Mouse (Mus musculus): ENCODE measurements at regions not wholly inside any gene's neighbourhood (a gene's known extent, or its start where the extent isn't known, plus 50 kb on each side); places are given as distances from the start of the nearest gene placed in this dataset.

GRCm38 (mm10) chr13:70474746-70475145 lies 162.7 kb downstream of the Ice1 start:
- no peak overlapping the region for H3K27ac ChIP-seq
- H3K27me3 ChIP-seq = no peaks in the 10 kb centered on the region
- no peaks in the 10 kb centered on the region for H3K9me3 ChIP-seq
- no peak overlapping the region for H3K4me3 ChIP-seq
- WGBS = 90% methylated on average over 4 of the region's 4 CpGs
- ATAC-seq (ENCODE audit: low FRiP score, low read depth) = no peak
- H3K4me1 ChIP-seq = no peaks in the 10 kb centered on the region
- H3K36me3 ChIP-seq = no peaks in the 10 kb centered on the region
- H3K9ac ChIP-seq = no peak overlapping the region
- no peak overlapping the region for H3K4me2 ChIP-seq (replicated peaks)

- Histone ChIP-seq H3K36me3 (no peaks in the 10 kb centered on the region), H3K27me3 (no peaks in the 10 kb centered on the region), H3K4me2 (replicated peaks) (no peak overlapping the region), H3K4me3 (no peak overlapping the region), H3K27ac (no peak overlapping the region), H3K9me3 (no peaks in the 10 kb centered on the region), H3K9ac (no peak overlapping the region), H3K4me1 (no peaks in the 10 kb centered on the region)
- no peak for ATAC-seq (ENCODE audit: low FRiP score, low read depth)
- 52% methylated on average over 2 of the region's 2 CpGs for WGBS
Observed at GRCm38 (mm10) chr13:70475366-70475765, 162.1 kb downstream of the Ice1 start.

GRCm38 (mm10) chr13:70499302-70499701 lies 138.1 kb downstream of the Ice1 start:
- Histone ChIP-seq H3K4me2 (replicated peaks) (no peak overlapping the region), H3K9ac (no peak overlapping the region), H3K27me3 (no peaks in the 10 kb centered on the region), H3K4me1 (no peaks in the 10 kb centered on the region), H3K4me3 (no peak overlapping the region), H3K9me3 (no peaks in the 10 kb centered on the region), H3K36me3 (no peaks in the 10 kb centered on the region), H3K27ac (no peak overlapping the region)
- 61% methylated on average over 4 of the region's 4 CpGs for WGBS
- no peak for ATAC-seq (ENCODE audit: low FRiP score, low read depth)
